Mouse (Mus musculus): Measurements from ENCODE around the gene Pappa2.

DNA sequence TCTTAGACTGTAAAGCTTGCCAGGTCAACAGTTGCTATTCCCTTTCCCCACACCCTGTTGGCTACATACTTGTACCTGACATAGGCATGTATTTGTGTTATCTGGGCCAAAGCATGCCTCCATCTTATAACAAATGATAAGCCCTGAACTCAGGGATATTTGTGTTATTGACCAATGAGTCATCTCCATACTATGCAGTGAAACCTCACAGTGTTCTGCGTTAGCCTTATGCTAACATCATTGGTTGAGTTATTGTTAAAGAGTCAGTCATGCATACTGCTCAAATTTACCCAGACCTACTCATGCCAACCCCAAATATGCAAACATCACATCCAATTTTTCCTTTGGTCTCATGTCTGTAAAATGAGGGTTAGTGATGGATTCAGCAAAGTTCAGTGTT lies 279.0 kb downstream of the Pappa2 start:
- TF ChIP-seq CTCF (conservative IDR thresholded peaks at IDR 0.05; ENCODE audit: low read length) (no peak), POU5F1 (IDR thresholded peaks at IDR 0.05; ENCODE audit: borderline replicate concordance, low read length) (no peak), NANOG (IDR thresholded peaks at IDR 0.05; ENCODE audit: borderline replicate concordance, low read length) (no peak)

Measured in E14TG2a.4 (cell line).